Mouse (Mus musculus): ENCODE results near the gene Acss1. TPM values are rescaled to one million over a fixed set of nuclear protein-coding genes. Genes with fewer than 3 reads are reported as not detected.

The Acss1 gene
- 287 TPM for polyA plus RNA-seq (2014; fragmentation: Illumina TruSeq; extraction: RNeasy Lipid Tissue Mini Kit (QIAGEN cat#74804); ENCODE audit: low read depth, low replicate concordance)

GRCm38 (mm10) chr2:150667820-150668766, at the start of gene Acss1:
Gene Acss1 (minus strand): TSS chr2:150668500.

DNA sequence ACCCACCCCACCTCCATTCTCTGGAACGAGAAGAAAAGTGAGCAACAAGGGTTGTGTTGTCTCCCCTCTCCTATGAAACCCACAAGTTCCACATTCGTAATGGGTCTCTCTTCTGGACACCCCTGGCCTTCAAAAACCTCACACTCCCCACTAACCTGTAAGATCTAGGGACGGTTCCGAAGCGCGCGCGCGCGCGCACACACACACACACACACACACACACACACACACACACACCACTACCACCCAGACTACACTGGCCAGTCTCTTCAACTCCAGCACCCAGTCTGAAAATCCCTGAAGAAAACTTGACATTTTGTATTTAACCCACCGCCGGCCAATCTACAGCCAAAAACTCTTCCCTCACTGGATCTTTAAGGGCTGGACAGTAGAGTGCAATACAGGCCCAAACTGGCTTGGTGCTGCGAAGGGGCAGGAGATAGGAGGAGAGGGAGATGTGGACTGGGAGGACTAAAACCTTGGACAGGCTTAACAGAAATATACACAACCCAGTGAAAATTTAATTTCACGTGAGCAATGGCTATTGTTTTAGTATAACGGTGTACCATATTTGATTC, 21.0 kb upstream of the Acss1 start, which contains the start of gene Vsx1:
Gene Vsx1 (minus strand): TSS at position 138 of the 578 bp plus-strand sequence.

GRCm38 (mm10) chr2:150608087-150608799, 60.1 kb downstream of the Acss1 start, which contains the start of gene Apmap:
Gene Apmap (minus strand): TSS chr2:150608567.

DNA sequence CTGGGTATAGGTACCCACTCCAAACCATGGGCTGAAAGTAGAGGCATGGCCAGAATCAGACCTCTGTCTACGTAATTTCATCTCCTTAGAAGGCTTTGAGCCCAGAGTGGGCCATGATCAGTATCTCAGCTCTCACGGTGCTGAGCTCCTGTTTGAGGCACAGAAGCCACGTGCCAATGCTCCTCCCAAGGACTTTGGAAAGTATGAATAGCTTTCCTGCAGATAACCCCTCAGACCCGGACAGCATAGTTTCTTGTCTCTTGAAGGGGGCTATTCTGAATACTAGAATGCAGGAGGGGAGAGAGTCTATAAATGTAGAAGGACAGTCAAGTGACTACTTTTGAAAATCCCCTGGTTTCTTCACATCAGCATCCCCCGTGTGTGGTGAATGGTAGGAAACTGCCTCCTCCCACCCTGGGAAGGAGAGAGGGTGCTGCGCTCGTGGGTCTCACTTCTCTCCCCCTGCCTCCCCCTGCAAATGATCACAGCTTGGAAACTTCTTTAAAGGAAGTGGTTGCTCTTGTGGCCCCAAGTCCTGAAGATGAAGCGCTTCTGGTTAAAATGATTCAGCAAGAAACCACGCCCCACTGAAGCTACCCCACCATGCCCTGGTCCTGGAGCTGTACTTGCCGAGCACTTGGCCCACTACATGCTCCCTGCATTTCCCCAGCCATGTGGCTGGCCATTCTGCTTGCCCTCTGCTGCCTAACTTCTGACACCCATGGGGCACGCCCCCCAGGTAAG, 98.3 kb downstream of the Acss1 start, which contains the start of gene Cst7:
Gene Cst7 (plus strand): TSS at position 569 of the 744 bp plus-strand sequence.

Other genes with a start within 250 kb of the Acss1 start
- 3.7 TPM for gene Zfp442, start 217.0 kb downstream of the Acss1 start, polyA plus RNA-seq (2014; fragmentation: Illumina TruSeq; extraction: RNeasy Lipid Tissue Mini Kit (QIAGEN cat#74804); ENCODE audit: low read depth, low replicate concordance)
- not detected for gene Zfp345, start 183.4 kb downstream of the Acss1 start, polyA plus RNA-seq (2014; fragmentation: Illumina TruSeq; extraction: RNeasy Lipid Tissue Mini Kit (QIAGEN cat#74804); ENCODE audit: low read depth, low replicate concordance)
- gene Cst7, start 98.1 kb downstream of the Acss1 start, polyA plus RNA-seq (2014; fragmentation: Illumina TruSeq; extraction: RNeasy Lipid Tissue Mini Kit (QIAGEN cat#74804); ENCODE audit: low read depth, low replicate concordance) = not detected
- gene Apmap, start 59.9 kb downstream of the Acss1 start, polyA plus RNA-seq (2014; fragmentation: Illumina TruSeq; extraction: RNeasy Lipid Tissue Mini Kit (QIAGEN cat#74804); ENCODE audit: low read depth, low replicate concordance) = 39.2 TPM
- gene Vsx1, start 20.9 kb upstream of the Acss1 start, polyA plus RNA-seq (2014; fragmentation: Illumina TruSeq; extraction: RNeasy Lipid Tissue Mini Kit (QIAGEN cat#74804); ENCODE audit: low read depth, low replicate concordance) = not detected
- 17.2 TPM for gene Entpd6, start 80.5 kb upstream of the Acss1 start, polyA plus RNA-seq (2014; fragmentation: Illumina TruSeq; extraction: RNeasy Lipid Tissue Mini Kit (QIAGEN cat#74804); ENCODE audit: low read depth, low replicate concordance)
- gene Pygb, start 118.2 kb upstream of the Acss1 start, polyA plus RNA-seq (2014; fragmentation: Illumina TruSeq; extraction: RNeasy Lipid Tissue Mini Kit (QIAGEN cat#74804); ENCODE audit: low read depth, low replicate concordance) = 496 TPM
- 50.2 TPM for gene Abhd12, start 236.2 kb upstream of the Acss1 start, polyA plus RNA-seq (2014; fragmentation: Illumina TruSeq; extraction: RNeasy Lipid Tissue Mini Kit (QIAGEN cat#74804); ENCODE audit: low read depth, low replicate concordance)
- 3.4 TPM for gene Gins1, start 236.9 kb upstream of the Acss1 start, polyA plus RNA-seq (2014; fragmentation: Illumina TruSeq; extraction: RNeasy Lipid Tissue Mini Kit (QIAGEN cat#74804); ENCODE audit: low read depth, low replicate concordance)

All from heart, adult 10 weeks (tissue).